Mouse (Mus musculus): ENCODE results near the gene Chd3. TPM values are rescaled to one million over a fixed set of nuclear protein-coding genes. Genes with fewer than 3 reads are reported as not detected.

The Chd3 gene
- polyA plus RNA-seq, 2 experiments = 2.4 to 13.7 TPM

- Histone ChIP-seq H3K9me3 (ENCODE audit: control insufficient read depth, low read length) (no peaks in the 10 kb centered on the region), H3K9ac (replicated peaks) (no peak overlapping the region), H3K36me3 (replicated peaks; ENCODE audit: control insufficient read depth, insufficient read depth, low read depth) (peaks cover 5% of the 10 kb centered on the region), H3K4me3 (ENCODE audit: insufficient read depth in 1 of 2, low read depth in 2 of 2, low read length in 2 of 2) (no peak overlapping the region), H3K27ac (no peak overlapping the region), H3K4me2 (ENCODE audit: low read depth) (peak overlapping the region; percentile 94; the same call in 1 of the 2 replicates), H3K27me3 (ENCODE audit: control insufficient read depth, insufficient read depth, low read length) (no peaks in the 10 kb centered on the region), H3K4me1 (replicated peaks; ENCODE audit: control insufficient read depth in 2 of 2, insufficient read depth in 2 of 2, low read length in 1 of 2) (peaks cover 6 to 15% of the 10 kb centered on the region in 2 experiments)
- DNase-seq (ENCODE audit: low read depth in 3 of 3, low spot score in 3 of 3) = no peak
- 51% methylated on average over 21 of the region's 21 CpGs for WGBS (ENCODE audit: insufficient replicate concordance)
- ATAC-seq (ENCODE audit: insufficient read depth) = no peak
- no peak for TF ChIP-seq CTCF (IDR thresholded peaks at IDR 0.05; ENCODE audit: low read depth)
- no peak for TF ChIP-seq EP300 (IDR thresholded peaks at IDR 0.05; ENCODE audit: low read depth)
These were observed 29.4 kb upstream of the Chd3 start for GRCm38 (mm10) chr11:69398486-69399200.

- H3K4me1 ChIP-seq (replicated peaks; ENCODE audit: control insufficient read depth in 2 of 2, insufficient read depth in 2 of 2, low read length in 1 of 2) = peaks cover 6 to 15% of the 10 kb centered on the region in 2 experiments
- no peak within 1 kb of the TSS for H3K27ac ChIP-seq
- ATAC-seq (ENCODE audit: insufficient read depth) = no peak
These were observed 28.9 kb upstream of the Chd3 start, which contains the start of gene Tmem88 for GRCm38 (mm10) chr11:69398059-69398458. TSS of gene Tmem88 (minus strand) at chr11:69398234.

GRCm38 (mm10) chr11:69397581-69398057 lies 28.4 kb upstream of the Chd3 start:
- peaks cover 6 to 15% of the 10 kb centered on the region in 2 experiments for H3K4me1 ChIP-seq (replicated peaks; ENCODE audit: control insufficient read depth in 2 of 2, insufficient read depth in 2 of 2, low read length in 1 of 2)
- TF ChIP-seq EP300 (IDR thresholded peaks at IDR 0.05; ENCODE audit: low read depth) (no peak), CTCF (IDR thresholded peaks at IDR 0.05; ENCODE audit: low read depth) (no peak)
- no peaks in the 10 kb centered on the region for H3K27me3 ChIP-seq (ENCODE audit: control insufficient read depth, insufficient read depth, low read length)
- H3K27ac ChIP-seq = no peak overlapping the region
- peak overlapping the region; percentile 94; the same call in 1 of the 2 replicates for H3K4me2 ChIP-seq (ENCODE audit: low read depth)
- H3K9ac ChIP-seq (replicated peaks) = 0 out of 2 replicates have a peak overlapping the region, but pooled peaks have one; percentile 28
- H3K36me3 ChIP-seq (replicated peaks; ENCODE audit: control insufficient read depth, insufficient read depth, low read depth) = peaks cover 3% of the 10 kb centered on the region; the same call in 1 of the 2 replicates
- 36% methylated on average over 24 of the region's 24 CpGs for WGBS (ENCODE audit: insufficient replicate concordance)
- H3K4me3 ChIP-seq (ENCODE audit: insufficient read depth in 1 of 2, low read depth in 2 of 2, low read length in 2 of 2) = peak overlapping the region; percentile 1 to 39
- no peaks in the 10 kb centered on the region for H3K9me3 ChIP-seq (ENCODE audit: control insufficient read depth, low read length)
- no peak for ATAC-seq (ENCODE audit: insufficient read depth)
- DNase-seq (ENCODE audit: low read depth in 3 of 3, low spot score in 3 of 3) = no peak

More at GRCm38 (mm10) chr11:69398059-69398458, 28.9 kb upstream of the Chd3 start, which contains the start of gene Tmem88:
- no peak for DNase-seq (ENCODE audit: low read depth in 3 of 3, low spot score in 3 of 3)
- no peaks in the 10 kb centered on the region for H3K27me3 ChIP-seq (ENCODE audit: control insufficient read depth, insufficient read depth, low read length)
- no peaks in the 10 kb centered on the region for H3K9me3 ChIP-seq (ENCODE audit: control insufficient read depth, low read length)
- 0 out of 2 replicates have a peak within 1 kb of the TSS, but pooled peaks have one; percentile 28 for H3K9ac ChIP-seq (replicated peaks)
- peaks cover 3% of the 10 kb centered on the region; the same call in 1 of the 2 replicates for H3K36me3 ChIP-seq (replicated peaks; ENCODE audit: control insufficient read depth, insufficient read depth, low read depth)
- H3K4me2 ChIP-seq (ENCODE audit: low read depth) = peak within 1 kb of the TSS; percentile 94
- TF ChIP-seq CTCF (IDR thresholded peaks at IDR 0.05; ENCODE audit: low read depth) (no peak), EP300 (IDR thresholded peaks at IDR 0.05; ENCODE audit: low read depth) (no peak)
- H3K4me3 ChIP-seq (ENCODE audit: insufficient read depth in 1 of 2, low read depth in 2 of 2, low read length in 2 of 2) = peak within 1 kb of the TSS; percentile 1 to 39
- 27% methylated on average over 16 of the region's 16 CpGs for WGBS (ENCODE audit: insufficient replicate concordance)

- Histone ChIP-seq H3K9me3 (ENCODE audit: control insufficient read depth, low read length) (no peaks in the 10 kb centered on the region), H3K36me3 (replicated peaks; ENCODE audit: control insufficient read depth, insufficient read depth, low read depth) (peaks cover 3% of the 10 kb centered on the region; the same call in 1 of the 2 replicates), H3K27me3 (ENCODE audit: control insufficient read depth, insufficient read depth, low read length) (no peaks in the 10 kb centered on the region), H3K4me3 (ENCODE audit: insufficient read depth in 1 of 2, low read depth in 2 of 2, low read length in 2 of 2) (peak overlapping the region; percentile 85 to 92), H3K27ac (0 out of 2 replicates have a peak overlapping the region, but pooled peaks have one; percentile 12), H3K9ac (replicated peaks) (peak overlapping the region; percentile 97), H3K4me1 (replicated peaks; ENCODE audit: control insufficient read depth in 2 of 2, insufficient read depth in 2 of 2, low read length in 1 of 2) (peaks cover 6 to 15% of the 10 kb centered on the region in 2 experiments), H3K4me2 (ENCODE audit: low read depth) (peak overlapping the region; percentile 94)
- ATAC-seq (ENCODE audit: insufficient read depth) (no peak), DNase-seq (ENCODE audit: low read depth in 3 of 3, low spot score in 3 of 3) (no peak)
- no peak for TF ChIP-seq CTCF (IDR thresholded peaks at IDR 0.05; ENCODE audit: low read depth)
- TF ChIP-seq EP300 (IDR thresholded peaks at IDR 0.05; ENCODE audit: low read depth) = no peak
- WGBS (ENCODE audit: insufficient replicate concordance) = 12% methylated on average over 11 of the region's 11 CpGs
These were observed 27.6 kb upstream of the Chd3 start for GRCm38 (mm10) chr11:69396772-69397171.

Data from liver, embryonic 14.5 days (tissue).